Mouse (Mus musculus): Measurements from ENCODE around the gene Cacna1d.

The Cacna1d gene

GRCm38 (mm10) chr14:30240916-30241515 is 250.2 kb downstream of the Cacna1d start:
- in situ Hi-C loops (cut with MboI; ENCODE audit: unreplicated experiment in 2 of 2): no loop called here

- in situ Hi-C loops (cut with MboI; ENCODE audit: unreplicated experiment in 2 of 2): no loop called here
Observed at GRCm38 (mm10) chr14:30238807-30239206, 252.4 kb downstream of the Cacna1d start.

GRCm38 (mm10) chr14:30225161-30225560 is 266.1 kb downstream of the Cacna1d start:
- in situ Hi-C loops (cut with MboI; ENCODE audit: unreplicated experiment in 2 of 2): no loop called here

GRCm38 (mm10) chr14:30222101-30222500 is 269.2 kb downstream of the Cacna1d start:
- in situ Hi-C loops (cut with MboI; ENCODE audit: unreplicated experiment in 2 of 2): no loop called here

GRCm38 (mm10) chr14:30219851-30220250 is 271.4 kb downstream of the Cacna1d start:
- in situ Hi-C loops (cut with MboI; ENCODE audit: unreplicated experiment in 2 of 2): no loop called here

GRCm38 (mm10) chr14:30218114-30218513 is 273.1 kb downstream of the Cacna1d start:
- in situ Hi-C loops (cut with MboI; ENCODE audit: unreplicated experiment in 2 of 2): no loop called here

- in situ Hi-C loops (cut with MboI; ENCODE audit: unreplicated experiment in 2 of 2): no loop called here
Observed at GRCm38 (mm10) chr14:30217124-30217523, 274.1 kb downstream of the Cacna1d start.

GRCm38 (mm10) chr14:30208156-30208555 is 283.1 kb downstream of the Cacna1d start:
- in situ Hi-C loops (cut with MboI; ENCODE audit: unreplicated experiment in 2 of 2): no loop called here

- in situ Hi-C loops (cut with MboI; ENCODE audit: unreplicated experiment in 2 of 2): no loop called here
Observed at GRCm38 (mm10) chr14:30205821-30206220, 285.4 kb downstream of the Cacna1d start.

GRCm38 (mm10) chr14:30204526-30204925 is 286.7 kb downstream of the Cacna1d start:
- in situ Hi-C loops (cut with MboI; ENCODE audit: unreplicated experiment in 2 of 2): no loop called here

GRCm38 (mm10) chr14:30200310-30200709 is 290.9 kb downstream of the Cacna1d start:
- in situ Hi-C loops (cut with MboI; ENCODE audit: unreplicated experiment in 2 of 2): no loop called here

GRCm38 (mm10) chr14:30198882-30199281 is 292.4 kb downstream of the Cacna1d start:
- in situ Hi-C loops (cut with MboI; ENCODE audit: unreplicated experiment in 2 of 2): no loop called here

- in situ Hi-C loops (cut with MboI; ENCODE audit: unreplicated experiment in 2 of 2): no loop called here
Observed at GRCm38 (mm10) chr14:30198116-30198515, 293.1 kb downstream of the Cacna1d start.

- in situ Hi-C loops (cut with MboI; ENCODE audit: unreplicated experiment in 2 of 2): no loop called here
Observed at GRCm38 (mm10) chr14:30196959-30197358, 294.3 kb downstream of the Cacna1d start.

GRCm38 (mm10) chr14:30196235-30196634 is 295.0 kb downstream of the Cacna1d start:
- in situ Hi-C loops (cut with MboI; ENCODE audit: unreplicated experiment in 2 of 2): no loop called here

- in situ Hi-C loops (cut with MboI; ENCODE audit: unreplicated experiment in 2 of 2): no loop called here
Observed at GRCm38 (mm10) chr14:30190308-30190971, 300.8 kb downstream of the Cacna1d start.

GRCm38 (mm10) chr14:30185616-30186274 is 305.5 kb downstream of the Cacna1d start:
- in situ Hi-C loops (cut with MboI; ENCODE audit: unreplicated experiment in 2 of 2): loop anchor here in 1 of 2 experiments (5.0 kb wide), 1 partner anchor 102 kb away; no protein-coding TSS in a partner anchor

- in situ Hi-C loops (cut with MboI; ENCODE audit: unreplicated experiment in 2 of 2): loop anchor here in 1 of 2 experiments (5.0 kb wide), 1 partner anchor 103 kb away; no protein-coding TSS in a partner anchor
Observed at GRCm38 (mm10) chr14:30184445-30185152, 306.7 kb downstream of the Cacna1d start.

GRCm38 (mm10) chr14:30184013-30184412 is 307.2 kb downstream of the Cacna1d start:
- in situ Hi-C loops (cut with MboI; ENCODE audit: unreplicated experiment in 2 of 2): no loop called here

- in situ Hi-C loops (cut with MboI; ENCODE audit: unreplicated experiment in 2 of 2): no loop called here
Observed at GRCm38 (mm10) chr14:30182624-30183524, 308.4 kb downstream of the Cacna1d start.

All from v-Abl transformed pro-B cells (cell line).